Mouse (Mus musculus): ENCODE measurements around the gene Slco1b2. TPM values are rescaled to one million over a fixed set of nuclear protein-coding genes. Genes with fewer than 3 reads are reported as not detected.
"Not testable (repeated sequence)": the region's sequence is repeated elsewhere in the genome, so short reads cannot be mapped to it uniquely, and the experiment has no call there.

The Slco1b2 gene
- total RNA-seq (2014; fragmentation: Nextera tagmentation) (not detected in 2 replicates), total RNA-seq (2017) (not detected in 2 replicates)

DNA sequence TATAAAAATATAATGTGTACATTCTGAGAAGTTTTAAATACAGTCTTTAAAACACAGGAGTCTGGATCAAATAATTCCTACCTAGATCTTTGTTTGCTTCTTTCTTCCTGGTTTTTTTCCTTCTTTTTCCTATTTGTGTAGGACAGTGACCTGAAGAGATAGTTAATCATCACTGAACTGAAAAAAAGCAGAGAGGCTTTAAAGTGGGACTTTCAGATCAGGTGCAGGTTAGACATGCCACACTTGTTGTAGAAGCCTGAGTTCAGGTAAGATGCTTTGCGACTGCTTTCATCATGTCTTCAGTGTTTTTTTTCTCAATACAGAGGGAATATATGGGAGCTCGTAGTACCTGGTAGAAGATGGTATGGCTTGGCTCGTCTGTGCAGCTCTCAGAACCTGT is at the start of gene Slco1b2:
Slco1b2 (plus strand) TSS at position 228 of the 400 bp plus-strand sequence.
- ATAC-seq (replicated peaks; ENCODE audit: poor library complexity, severe bottlenecking): no peak

DNA sequence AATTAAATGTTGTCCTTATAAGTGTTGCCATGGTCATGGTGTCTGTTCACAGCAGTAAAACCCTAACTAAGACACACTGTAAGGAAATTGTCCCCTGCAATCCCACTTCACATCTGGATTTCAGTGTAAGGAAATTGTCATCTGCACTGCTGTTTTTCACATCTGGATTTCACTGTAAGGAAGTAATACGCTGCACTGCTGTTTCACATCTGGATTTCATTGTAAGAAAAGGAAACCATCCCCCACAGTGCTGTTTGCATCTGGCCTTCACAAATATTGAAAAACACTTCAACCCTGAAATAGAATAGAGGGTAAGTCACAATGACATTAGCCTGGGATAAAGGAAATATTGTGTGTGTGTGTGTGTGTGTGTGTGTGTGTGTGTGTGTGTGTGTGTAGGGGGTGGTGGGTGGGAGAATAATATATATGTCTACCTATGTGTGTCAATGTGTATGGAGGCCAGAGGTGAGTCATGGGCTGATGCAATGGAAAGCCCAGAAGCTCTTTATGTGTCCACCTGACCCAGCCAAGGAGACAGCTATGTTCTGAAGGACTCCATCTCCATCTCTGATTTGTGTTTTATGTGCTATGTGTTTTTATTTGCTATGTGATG is 44.4 kb upstream of the Slco1b2 start:
- no peak for ATAC-seq (replicated peaks; ENCODE audit: poor library complexity, severe bottlenecking)

DNA sequence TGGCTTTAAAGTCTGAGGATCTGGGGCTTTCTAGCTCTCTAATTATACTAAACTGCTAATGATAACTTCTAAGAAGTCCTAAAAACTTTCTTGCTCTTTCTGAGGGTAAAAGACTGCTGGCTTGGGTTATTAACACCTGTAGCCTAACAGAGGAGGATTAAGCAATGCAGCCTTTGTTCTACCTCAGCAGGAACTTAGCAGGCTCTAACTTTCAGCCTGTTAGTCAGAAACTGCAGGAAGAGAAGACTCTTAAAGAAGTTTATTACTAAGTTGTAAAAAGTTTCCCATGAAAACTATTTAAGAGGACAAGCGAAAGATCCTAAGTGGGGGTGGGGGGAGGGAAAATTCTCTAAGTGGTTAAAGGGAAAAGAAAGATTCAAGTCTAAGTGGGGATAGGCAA is 39.3 kb upstream of the Slco1b2 start:
- ATAC-seq (replicated peaks; ENCODE audit: poor library complexity, severe bottlenecking): no peak

DNA sequence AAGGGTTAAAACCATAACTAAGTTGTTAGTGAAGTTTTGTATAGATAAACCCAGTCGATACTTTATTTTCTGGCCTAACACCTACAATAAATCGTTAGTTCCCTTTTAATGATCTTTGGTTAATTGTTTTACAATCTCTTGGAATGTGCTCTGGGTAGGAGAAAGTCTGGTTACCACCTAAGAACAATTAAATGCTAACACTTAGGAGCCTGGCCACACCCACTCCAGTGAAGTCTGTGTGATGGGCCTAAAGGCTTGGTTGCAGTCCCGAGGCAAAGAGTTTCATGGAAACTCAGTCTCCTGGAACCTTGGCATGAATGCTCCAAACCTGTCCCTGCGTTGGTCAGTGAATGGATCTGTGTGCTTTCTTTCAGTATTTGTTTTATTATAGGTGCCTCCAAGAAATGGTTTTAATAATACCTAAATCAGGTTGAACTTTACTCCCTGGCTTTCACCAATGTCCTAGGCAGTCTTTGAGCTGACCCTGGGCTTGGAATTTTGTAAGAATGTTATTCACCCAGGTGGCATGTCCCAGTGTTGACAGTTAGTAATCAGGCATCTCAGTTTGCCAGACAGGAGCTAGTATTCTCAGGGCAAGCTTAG is 38.6 kb upstream of the Slco1b2 start:
- not testable (repeated sequence) for ATAC-seq (replicated peaks; ENCODE audit: poor library complexity, severe bottlenecking)

DNA sequence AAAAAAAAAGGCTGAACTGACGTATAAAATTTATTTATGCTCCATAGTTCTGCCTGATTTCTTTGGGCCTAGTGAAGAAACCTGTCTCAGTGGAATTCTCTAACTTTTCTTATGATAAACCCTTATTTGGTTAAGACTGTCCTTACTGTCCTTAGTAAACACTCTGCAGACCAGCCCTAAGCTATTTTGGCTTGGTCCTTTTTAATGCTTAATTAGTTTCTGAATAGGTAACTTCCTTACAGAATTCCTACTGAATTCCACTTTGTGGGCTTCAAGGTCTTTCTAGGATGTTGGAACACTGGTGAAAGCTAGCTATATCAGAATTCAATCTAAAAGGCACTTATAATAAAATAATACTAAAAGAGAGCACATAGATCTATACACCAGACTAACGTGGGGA is 33.2 kb upstream of the Slco1b2 start:
- ATAC-seq (replicated peaks; ENCODE audit: poor library complexity, severe bottlenecking): no peak

DNA sequence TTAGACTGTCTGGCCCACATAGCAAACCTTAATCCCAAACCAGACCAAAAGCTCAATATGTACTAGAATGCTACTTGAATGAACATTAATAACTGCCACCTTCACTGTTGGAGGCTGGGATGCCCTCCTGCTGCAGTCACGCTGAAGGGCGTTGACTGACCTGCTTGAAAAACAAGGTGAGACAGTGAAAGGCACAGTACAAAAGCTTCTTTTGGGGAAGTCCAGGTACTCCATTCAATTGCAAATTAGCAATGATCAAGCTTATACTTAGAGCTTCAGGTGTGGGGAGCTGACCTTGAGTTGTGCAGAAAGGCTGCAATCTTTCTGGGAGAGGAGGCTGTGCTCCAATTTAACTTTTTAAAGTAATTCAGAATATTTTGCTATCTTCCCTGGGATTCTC is 32.3 kb upstream of the Slco1b2 start:
- ATAC-seq (replicated peaks; ENCODE audit: poor library complexity, severe bottlenecking): no peak

DNA sequence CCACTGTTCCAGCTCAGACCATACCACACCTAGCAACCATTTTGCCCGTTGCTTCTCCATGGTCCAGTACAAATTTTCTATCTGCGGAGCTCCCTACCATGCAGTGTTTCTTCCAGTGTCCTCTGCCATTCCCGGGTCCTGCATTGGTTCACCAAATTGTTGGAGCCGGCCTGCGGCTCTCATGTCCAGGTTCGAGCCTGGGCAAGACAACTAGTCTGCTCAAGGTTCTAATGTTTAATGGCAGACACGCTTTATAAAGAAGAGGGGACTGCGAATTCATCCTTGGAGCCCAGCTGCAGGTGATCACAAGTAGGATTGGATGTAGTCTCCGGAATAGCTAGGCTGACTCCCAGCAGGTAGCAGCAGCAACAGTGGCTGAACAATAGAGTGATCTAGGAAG is 28.4 kb upstream of the Slco1b2 start:
- no peak for ATAC-seq (replicated peaks; ENCODE audit: poor library complexity, severe bottlenecking)

DNA sequence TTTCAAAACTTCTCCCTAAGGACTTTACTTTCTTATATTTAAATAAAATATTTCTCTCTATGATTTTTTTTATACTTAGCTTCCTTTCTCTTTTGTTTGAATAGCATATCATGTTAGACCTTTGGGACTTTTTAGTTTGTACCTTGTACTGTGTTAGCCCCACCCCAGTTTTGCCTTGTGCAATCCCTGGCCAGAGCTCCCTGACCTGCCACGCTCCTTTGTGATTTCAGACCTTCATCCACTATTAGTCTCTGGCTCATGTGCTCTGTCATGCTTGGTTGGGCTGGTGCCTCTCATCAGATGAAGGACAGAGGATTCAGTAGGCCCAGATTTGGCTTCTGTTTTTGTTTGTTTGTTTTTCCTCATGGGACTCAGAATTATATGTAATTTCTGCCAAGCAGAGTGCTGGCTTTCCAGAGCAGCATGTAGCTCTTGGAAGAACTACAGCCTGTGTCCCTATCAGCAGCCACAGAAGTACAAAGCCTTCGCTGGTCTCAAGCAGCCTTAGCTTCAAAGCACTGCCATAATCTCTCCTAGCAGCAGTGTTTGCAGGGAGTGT is 18.5 kb upstream of the Slco1b2 start:
- ATAC-seq (replicated peaks; ENCODE audit: poor library complexity, severe bottlenecking): no peak

DNA sequence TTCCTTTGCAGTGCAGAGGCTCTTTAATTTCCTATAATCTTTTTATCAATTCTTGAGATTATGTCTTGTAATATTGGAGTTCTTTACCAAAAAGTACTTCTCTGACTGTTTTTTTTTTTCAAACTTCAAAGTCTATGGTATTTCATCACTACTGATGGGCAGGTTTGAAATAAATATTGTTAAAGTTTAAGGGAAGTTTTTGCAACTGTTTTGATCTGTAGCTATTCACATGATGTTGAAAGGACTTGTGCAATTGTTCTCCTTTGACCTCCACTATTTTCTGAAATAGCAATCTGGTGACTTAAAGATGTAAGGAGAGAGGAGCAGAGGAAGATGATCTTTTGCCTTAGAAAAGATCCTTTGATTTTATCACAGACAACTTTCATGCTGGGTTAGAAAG is 15.3 kb upstream of the Slco1b2 start:
- no peak for ATAC-seq (replicated peaks; ENCODE audit: poor library complexity, severe bottlenecking)

DNA sequence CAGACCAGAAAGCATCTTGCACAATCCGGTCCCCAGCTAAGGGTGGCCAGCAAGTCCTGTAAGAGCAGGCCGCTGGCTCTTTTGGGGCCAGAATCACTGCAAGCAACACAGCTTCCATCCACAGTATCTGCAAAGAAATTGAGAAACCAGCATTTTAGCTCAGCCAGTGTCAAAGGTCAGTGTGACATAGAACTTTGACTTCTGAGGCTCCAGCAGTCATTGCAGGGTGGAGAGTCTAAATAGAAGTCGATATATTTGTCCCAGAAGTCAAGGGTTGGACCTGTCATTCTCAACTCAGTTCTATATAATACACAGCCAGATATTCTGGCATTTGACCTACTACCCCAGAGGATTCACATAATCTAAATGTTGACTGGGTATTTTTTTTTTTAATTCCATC is 14.0 kb upstream of the Slco1b2 start:
- ATAC-seq (replicated peaks; ENCODE audit: poor library complexity, severe bottlenecking): no peak

DNA sequence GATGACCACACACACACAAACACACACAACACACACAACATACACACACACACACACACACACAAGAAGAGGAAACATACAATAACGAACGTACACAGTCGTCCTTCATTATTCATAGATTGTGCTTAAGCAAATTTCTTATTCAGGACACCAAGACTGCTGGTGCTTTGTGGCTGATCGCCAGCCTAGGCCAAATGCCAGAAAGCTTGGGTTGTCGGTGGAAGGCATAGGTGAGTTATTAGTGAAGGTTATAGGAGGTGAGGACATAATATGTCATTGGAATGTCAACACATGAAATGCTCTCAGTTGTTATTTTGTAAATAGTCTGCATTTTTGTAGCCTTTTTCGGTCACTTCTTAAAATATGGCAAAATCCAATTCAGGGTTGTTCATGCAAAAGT is 3.6 kb downstream of the Slco1b2 start:
- no peak for ATAC-seq (replicated peaks; ENCODE audit: poor library complexity, severe bottlenecking)

DNA sequence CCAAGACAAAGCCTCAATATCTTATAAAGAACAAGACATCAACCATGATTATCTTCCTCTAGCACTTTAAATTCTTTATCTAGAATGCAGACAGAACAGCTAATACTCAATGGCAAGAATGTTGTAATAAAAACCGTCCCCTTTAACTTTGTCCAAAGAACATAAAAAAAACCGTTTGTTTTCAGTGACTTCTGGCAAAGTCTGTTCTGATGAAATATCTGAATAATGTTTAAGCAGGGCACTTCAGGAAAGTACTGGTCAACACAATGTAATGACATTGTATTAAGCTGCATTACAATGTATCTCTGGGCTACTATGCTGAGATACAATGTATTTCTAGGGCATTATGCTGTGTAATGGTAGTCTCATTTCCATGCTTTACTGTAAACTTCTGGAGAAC is 5.9 kb downstream of the Slco1b2 start:
- ATAC-seq (replicated peaks; ENCODE audit: poor library complexity, severe bottlenecking): no peak

DNA sequence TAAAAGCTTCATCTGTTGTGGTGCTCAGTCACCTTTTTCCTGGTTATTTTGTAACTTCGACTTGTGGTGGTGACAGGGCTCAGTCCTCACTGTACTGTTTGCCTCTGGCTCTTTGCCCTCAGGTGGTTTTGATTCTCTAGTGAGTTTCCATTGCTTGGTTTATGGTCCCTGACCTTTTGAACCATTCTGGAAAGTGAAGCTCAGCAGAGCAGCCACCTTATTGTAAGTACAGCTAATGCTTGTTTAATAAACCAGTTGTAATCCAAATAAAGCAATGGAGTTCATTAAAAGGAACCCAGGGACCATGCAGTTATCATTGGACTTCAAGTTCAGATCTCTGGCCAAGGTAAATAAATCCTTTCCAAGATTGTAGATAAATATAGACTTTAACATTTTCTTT is 11.3 kb downstream of the Slco1b2 start:
- no peak for ATAC-seq (replicated peaks; ENCODE audit: poor library complexity, severe bottlenecking)

DNA sequence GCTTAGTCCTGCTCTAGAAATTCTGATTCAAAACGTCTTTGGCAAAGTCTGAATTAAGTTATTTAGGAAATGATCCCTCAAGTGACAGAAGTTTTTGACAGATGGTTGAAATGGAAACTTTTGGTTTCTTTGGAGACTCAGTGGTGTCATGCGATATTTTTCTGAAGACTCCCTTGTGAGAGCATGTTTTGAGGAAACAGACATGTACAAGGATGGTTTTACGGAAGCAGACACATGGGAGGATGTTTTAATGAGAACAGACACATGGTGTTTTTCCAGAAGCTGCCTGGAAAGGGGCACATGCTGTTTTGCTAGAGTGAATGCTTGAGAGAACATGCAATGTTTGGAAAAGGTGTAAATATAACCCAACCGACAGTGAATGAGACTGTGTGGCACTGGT is 57.7 kb downstream of the Slco1b2 start:
- ATAC-seq (replicated peaks; ENCODE audit: poor library complexity, severe bottlenecking): no peak

DNA sequence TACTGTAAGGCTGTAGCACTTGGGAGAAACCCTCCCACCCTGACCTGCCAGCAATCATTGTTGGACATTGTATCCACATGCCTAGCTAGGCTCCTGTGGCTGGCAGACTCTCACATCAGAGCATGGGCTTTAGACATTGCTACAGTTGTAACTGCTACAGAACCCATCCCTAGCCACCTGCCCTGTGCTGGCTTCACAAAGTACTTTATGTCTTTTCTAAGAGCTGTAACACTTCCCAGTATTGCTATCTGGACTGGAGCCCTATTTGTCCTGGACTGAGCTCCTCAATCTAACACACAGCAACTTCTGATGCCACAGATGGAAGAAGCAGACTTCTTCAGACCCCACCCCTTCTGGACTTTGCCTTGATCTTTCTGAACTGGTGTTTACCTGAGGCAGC is 61.9 kb downstream of the Slco1b2 start:
- ATAC-seq (replicated peaks; ENCODE audit: poor library complexity, severe bottlenecking): no peak

Other genes starting within 250 kb of the Slco1b2 start
- gene Slco1c1, start 105.2 kb upstream of the Slco1b2 start, total RNA-seq (2014; fragmentation: Nextera tagmentation): not detected in 2 replicates
- gene Slco1c1, start 105.2 kb upstream of the Slco1b2 start, total RNA-seq (2017): not detected in 2 replicates
- not detected in 2 replicates for gene Gm5724, start 144.3 kb downstream of the Slco1b2 start, total RNA-seq (2014; fragmentation: Nextera tagmentation)
- not detected in 2 replicates for gene Gm5724, start 144.3 kb downstream of the Slco1b2 start, total RNA-seq (2017)
- gene Slco1a4, start 226.7 kb downstream of the Slco1b2 start, total RNA-seq (2014; fragmentation: Nextera tagmentation): not detected in 2 replicates
- gene Slco1a4, start 226.7 kb downstream of the Slco1b2 start, total RNA-seq (2017): not detected in 2 replicates